Mouse (Mus musculus) lung, embryonic 14.5 days (tissue): Measurements from ENCODE around the gene Slc25a22. TPM values are rescaled to one million over a fixed set of nuclear protein-coding genes. Genes with fewer than 3 reads are reported as not detected.

Experiments
- ATAC-seq: fragments of 200-750 bp; cut with Nextera tagmentation; 2 replicates; pipeline ENCODE4 v1.8.0; 2017; ENCODE audit warnings: mild to moderate bottlenecking, moderate TSS enrichment, moderate library complexity; ENCODE audit not compliant: insufficient read depth
- DNase-seq: peaks from one replicate; pipeline ENCODE4 v3.0.0-alpha.2; 2015
- H3K27ac ChIP-seq: fragments of 300-500 bp; sonication (generic); 2 replicates; pipeline ENCODE4 v1.5.1; 2014; ENCODE audit warnings: low read depth, mild to moderate bottlenecking, moderate library complexity
- H3K27me3 ChIP-seq: fragments of 300-500 bp; sonication (generic); 2 replicates; pipeline ENCODE4 v1.6.1; 2014; ENCODE audit warnings: low read length, control low read depth; ENCODE audit not compliant: insufficient read depth
- H3K36me3 ChIP-seq: fragments of 300-500 bp; sonication (generic); 2 replicates; pipeline ENCODE4 v1.6.1; 2014; ENCODE audit warnings: control low read depth; ENCODE audit not compliant: insufficient read depth
- H3K4me1 ChIP-seq: fragments of 300-500 bp; sonication (generic); 2 replicates; pipeline ENCODE4 v1.6.1; 2014; ENCODE audit warnings: antibody characterized with exemption, control low read depth; ENCODE audit not compliant: insufficient read depth
- H3K4me2 ChIP-seq: fragments of 300-500 bp; sonication (generic); 2 replicates; pipeline ENCODE4 v1.6.1; 2014; ENCODE audit warnings: mild to moderate bottlenecking
- H3K4me3 ChIP-seq: fragments of 300-500 bp; sonication (generic); 2 replicates; pipeline ENCODE4 v1.5.1; 2014; ENCODE audit warnings: low read depth, low read length
- H3K9ac ChIP-seq: fragments of 300-500 bp; sonication (generic); 2 replicates; pipeline ENCODE4 v1.6.1; 2014
- H3K9me3 ChIP-seq: fragments of 300-500 bp; sonication (generic); 2 replicates; pipeline ENCODE4 v1.6.1; 2016; ENCODE audit warnings: low read depth, low read length, control low read depth
- CTCF ChIP-seq: IDR thresholded peaks from 2 replicates; pipeline ENCODE4 v1.5.1; 2016; ENCODE audit warnings: antibody characterized with exemption, low read depth
- WGBS: fragments of 180-500 bp; shearing (Covaris S2); extraction: QIAGEN DNeasy Blood & Tissue Kit; methylation state at CpG from one replicate; pipeline ENCODE4 v1.1.7; 2014; 5-methylcytosine and 5-hydroxymethylcytosine counted together
- polyA plus RNA-seq: library from polyadenylated mRNA; unstranded; fragments of >200 nt; fragmentation: Nextera tagmentation; extraction: Ambion mirVana; gene quantifications from 2 replicates; pipeline ENCODE4 v1.2.1, GENCODE M21; 2014

Slc25a22 gene
- polyA plus RNA-seq, 1 experiment from 2014 or later: 30.1 TPM

DNA sequence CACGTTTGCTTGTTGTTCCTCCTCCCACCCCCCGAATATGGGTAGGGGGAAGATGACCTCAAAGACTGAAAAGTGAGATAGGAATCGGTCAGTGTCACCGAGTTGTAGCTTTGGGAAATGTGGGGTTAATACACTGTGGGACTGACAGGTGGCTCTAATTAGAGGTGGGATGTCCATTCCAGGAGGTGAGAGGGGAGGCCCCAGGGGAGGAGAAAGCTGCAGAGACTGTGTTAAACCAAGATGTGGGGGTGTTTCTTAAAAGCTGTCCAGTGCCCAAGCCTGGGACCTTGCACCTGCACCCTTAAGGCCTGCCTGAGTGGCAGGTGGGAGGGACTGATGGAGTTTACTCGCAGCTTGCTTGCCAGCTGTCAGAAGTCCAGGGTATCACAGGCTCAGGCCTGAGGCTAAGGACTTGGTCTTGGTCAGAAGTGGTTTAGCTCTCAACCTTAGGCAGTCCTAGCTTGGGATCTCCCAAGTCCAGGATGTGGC lies 24.7 kb upstream of the Slc25a22 start:
- Histone ChIP-seq H3K36me3 (peaks cover 11% of the 10 kb centered on the region; the same call in 1 of the 2 replicates), H3K4me3 (peak overlapping the region; percentile 45), H3K4me1 (peaks cover 11% of the 10 kb centered on the region), H3K9ac (peak overlapping the region; percentile 58; the same call in 1 of the 2 replicates), H3K27me3 (peaks cover 62% of the 10 kb centered on the region), H3K4me2 (peak overlapping the region; percentile 76), H3K27ac (no peak overlapping the region), H3K9me3 (no peaks in the 10 kb centered on the region)
- no peak for TF ChIP-seq CTCF
- DNase-seq: no peak
- ATAC-seq: no peak
- WGBS: 8% methylated on average over 5 of the region's 5 CpGs

DNA sequence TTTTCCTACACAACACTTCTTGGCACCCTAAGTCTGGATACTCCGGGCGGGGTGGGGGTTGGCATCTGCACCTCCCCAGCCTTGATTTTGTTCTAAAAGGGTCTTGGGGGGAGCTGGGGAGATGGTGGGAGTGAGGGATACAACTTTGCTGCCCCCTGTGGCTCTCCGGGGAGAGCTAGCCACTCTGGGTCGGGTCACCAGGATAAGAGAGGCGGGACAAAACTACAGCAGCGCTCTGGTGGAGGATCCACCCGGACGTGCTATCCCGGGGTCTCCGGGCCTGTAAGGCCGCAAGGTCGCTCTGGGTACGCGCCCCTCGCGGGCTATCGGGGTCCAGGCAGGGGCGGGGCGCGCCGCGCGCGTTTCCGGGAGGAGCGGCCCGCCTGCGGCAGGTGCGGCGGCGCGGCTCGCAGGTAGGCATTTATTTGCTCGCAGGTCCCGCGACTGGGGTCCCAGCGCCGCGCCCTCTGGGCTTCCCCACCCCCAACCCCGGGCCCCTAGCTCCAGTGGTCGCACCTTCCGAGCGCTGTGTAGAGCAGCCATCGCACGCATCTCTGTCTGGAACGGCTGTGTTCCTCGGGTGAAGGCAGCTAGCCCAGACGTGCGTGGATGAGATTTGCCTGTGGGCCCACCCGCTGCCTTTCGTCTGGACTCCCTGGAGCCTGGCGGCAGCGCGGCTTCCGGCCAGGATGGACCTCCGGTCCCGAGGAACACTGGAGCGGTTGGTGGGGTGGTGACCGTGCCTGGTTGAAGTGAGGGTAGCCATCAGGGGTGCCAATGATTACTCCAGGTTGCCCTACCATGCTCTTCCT lies 24.0 kb upstream of the Slc25a22 start:
- H3K4me3 ChIP-seq: peak overlapping the region; percentile 45
- H3K4me2 ChIP-seq: peak overlapping the region; percentile 76
- TF ChIP-seq CTCF: peak; percentile 44
- peak overlapping the region; percentile 58 for H3K9ac ChIP-seq
- H3K36me3 ChIP-seq: peaks cover 11% of the 10 kb centered on the region; the same call in 1 of the 2 replicates
- DNase-seq (peak; percentile 37), ATAC-seq (no peak)
- no peaks in the 10 kb centered on the region for H3K9me3 ChIP-seq
- 0 out of 2 replicates have a peak overlapping the region, but pooled peaks have one; percentile 18 for H3K27ac ChIP-seq
- peaks cover 63% of the 10 kb centered on the region for H3K27me3 ChIP-seq
- WGBS: 1% methylated on average over 56 of the region's 59 CpGs
- peaks cover 7% of the 10 kb centered on the region for H3K4me1 ChIP-seq

DNA sequence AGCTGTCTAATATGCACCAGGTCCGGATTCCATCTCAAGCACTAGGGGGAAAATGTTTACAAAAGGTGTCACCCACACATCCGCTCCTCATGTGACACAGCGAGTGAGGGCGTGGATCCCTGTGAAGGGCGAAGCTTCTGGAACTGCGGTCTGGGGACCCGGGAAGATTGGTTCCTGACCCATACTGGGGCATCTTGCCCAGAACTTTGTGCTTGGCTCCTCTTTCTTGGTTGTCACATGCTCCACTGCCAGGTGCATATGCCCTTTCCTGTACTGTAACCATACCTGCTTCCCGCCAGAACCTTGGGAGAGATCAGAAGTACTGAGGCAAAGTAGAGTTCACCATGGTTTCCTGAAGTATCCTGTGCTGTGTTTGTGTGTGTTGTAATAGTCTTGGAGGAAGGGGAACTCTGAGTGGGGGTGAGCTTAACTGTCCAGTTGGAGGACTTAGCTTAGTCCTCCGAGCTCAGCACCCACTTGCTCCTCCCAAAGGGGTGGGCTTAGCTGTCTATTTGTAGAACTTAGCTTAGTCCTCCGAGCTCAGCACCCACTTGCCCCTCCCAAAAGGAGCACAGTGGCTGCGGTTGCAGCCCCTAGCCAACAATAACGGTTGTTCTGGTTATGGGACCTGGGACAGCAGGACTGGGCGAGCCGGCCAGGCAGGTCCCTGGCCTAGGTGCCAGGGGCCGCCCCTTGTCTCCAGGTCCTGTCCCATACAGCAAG lies 22.9 kb upstream of the Slc25a22 start, which contains the start of gene Cracr2b:
Gene Cracr2b (plus strand): TSS at position 704 of the 723 bp plus-strand sequence.
- no peak for ATAC-seq
- Histone ChIP-seq H3K4me2 (peak within 1 kb of the TSS; percentile 76), H3K4me3 (peak within 1 kb of the TSS; percentile 45), H3K4me1 (peaks cover 13% of the 10 kb centered on the region), H3K9ac (peak within 1 kb of the TSS; percentile 58), H3K36me3 (peaks cover 11% of the 10 kb centered on the region; the same call in 1 of the 2 replicates), H3K27me3 (peaks cover 55% of the 10 kb centered on the region), H3K27ac (0 out of 2 replicates have a peak within 1 kb of the TSS, but pooled peaks have one; percentile 18), H3K9me3 (no peaks in the 10 kb centered on the region)
- WGBS: 42% methylated on average over 15 of the region's 15 CpGs
- TF ChIP-seq CTCF: no peak
- no peak for DNase-seq

DNA sequence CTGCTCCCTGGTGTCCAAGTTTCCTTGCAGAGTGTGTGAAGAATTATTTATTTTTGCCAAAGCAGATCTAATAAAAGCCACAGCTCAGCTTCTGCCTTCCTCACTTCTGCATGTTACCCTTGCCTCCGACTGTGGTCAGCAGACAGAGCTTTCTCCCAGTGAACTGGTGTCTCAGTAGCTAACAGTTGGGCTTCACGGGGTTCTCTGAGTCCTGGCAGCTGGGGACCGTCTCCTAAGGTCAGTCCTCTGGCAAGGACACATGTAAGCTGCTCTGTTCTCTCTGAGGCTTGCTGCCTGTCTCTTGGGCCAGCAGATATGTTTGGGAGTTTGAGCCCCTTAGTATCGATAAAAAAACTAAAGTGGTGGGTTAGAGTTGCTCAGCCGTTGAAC lies 22.3 kb upstream of the Slc25a22 start:
- DNase-seq: no peak
- WGBS: 32% methylated on average over 5 of the region's 5 CpGs

DNA sequence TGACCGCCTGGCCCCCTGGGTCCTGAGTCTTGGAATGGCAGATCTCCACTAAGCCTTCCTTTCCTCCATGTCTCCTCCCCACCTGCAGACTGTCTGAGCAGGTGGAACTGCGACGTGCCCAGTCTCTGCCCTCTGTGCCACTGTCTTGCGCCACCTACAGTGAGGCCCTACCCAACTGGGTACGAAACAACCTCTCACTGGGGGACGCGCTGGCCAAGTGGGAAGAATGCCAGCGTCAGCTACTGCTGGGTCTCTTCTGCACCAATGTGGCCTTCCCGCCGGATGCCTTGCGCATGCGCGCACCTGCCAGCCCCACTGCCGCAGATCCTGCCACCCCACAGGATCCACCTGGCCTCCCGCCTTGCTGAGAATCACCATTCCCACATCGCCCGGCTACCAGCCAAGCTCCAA lies 21.6 kb upstream of the Slc25a22 start:
- no peak for ATAC-seq
- peaks cover 43% of the 10 kb centered on the region for H3K27me3 ChIP-seq

More for the DNA sequence above, 22.3 kb upstream of the Slc25a22 start:
- peaks cover 11% of the 10 kb centered on the region; the same call in 1 of the 2 replicates for H3K36me3 ChIP-seq
- H3K9me3 ChIP-seq: no peaks in the 10 kb centered on the region
- H3K4me1 ChIP-seq: peaks cover 14% of the 10 kb centered on the region
- ATAC-seq: no peak
- H3K27ac ChIP-seq: no peak overlapping the region
- TF ChIP-seq CTCF: no peak
- H3K4me3 ChIP-seq: no peak overlapping the region
- H3K4me2 ChIP-seq: no peak overlapping the region
- peaks cover 49% of the 10 kb centered on the region for H3K27me3 ChIP-seq
- H3K9ac ChIP-seq: no peak overlapping the region

DNA sequence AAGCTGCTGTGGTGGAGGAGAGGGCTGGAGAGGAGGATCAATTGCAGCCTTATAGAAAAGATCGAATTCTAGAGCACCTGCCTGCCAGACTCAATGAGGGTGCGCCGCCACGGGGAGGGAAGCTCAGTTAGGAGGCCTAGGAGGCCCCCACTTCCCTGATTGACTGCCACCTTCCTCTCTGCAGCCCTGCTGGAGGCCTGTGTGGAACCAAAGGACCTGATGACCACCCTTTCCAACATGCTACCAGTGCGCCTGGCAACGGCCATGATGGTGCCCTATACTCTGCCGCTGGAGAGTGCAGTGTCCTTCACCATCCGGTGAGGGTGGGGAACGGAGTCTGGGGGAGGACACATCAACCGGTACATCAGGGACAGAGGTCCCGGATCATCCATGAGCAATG lies 21.0 kb upstream of the Slc25a22 start:
- H3K4me2 ChIP-seq: no peak overlapping the region
- DNase-seq (no peak), ATAC-seq (no peak)
- H3K27me3 ChIP-seq: peaks cover 36% of the 10 kb centered on the region
- peaks cover 8% of the 10 kb centered on the region; the same call in 1 of the 2 replicates for H3K4me1 ChIP-seq
- H3K4me3 ChIP-seq: no peak overlapping the region
- peaks cover 11% of the 10 kb centered on the region; the same call in 1 of the 2 replicates for H3K36me3 ChIP-seq
- no peak overlapping the region for H3K27ac ChIP-seq
- H3K9me3 ChIP-seq: no peaks in the 10 kb centered on the region
- 92% methylated on average over 11 of the region's 11 CpGs for WGBS
- H3K9ac ChIP-seq: no peak overlapping the region
- TF ChIP-seq CTCF: no peak

More for the DNA sequence above, 21.6 kb upstream of the Slc25a22 start:
- peaks cover 11% of the 10 kb centered on the region; the same call in 1 of the 2 replicates for H3K36me3 ChIP-seq
- no peak for TF ChIP-seq CTCF
- no peak overlapping the region for H3K4me3 ChIP-seq
- no peak overlapping the region for H3K9ac ChIP-seq
- no peaks in the 10 kb centered on the region for H3K9me3 ChIP-seq
- no peak overlapping the region for H3K27ac ChIP-seq
- peaks cover 8% of the 10 kb centered on the region; the same call in 1 of the 2 replicates for H3K4me1 ChIP-seq
- DNase-seq: no peak
- WGBS: 87% methylated on average over 17 of the region's 17 CpGs
- H3K4me2 ChIP-seq: no peak overlapping the region
